Mouse (Mus musculus) frontal cortex, adult 2 months (tissue): ENCODE results near the gene Rnf186. TPM values are rescaled to one million over a fixed set of nuclear protein-coding genes. Genes with fewer than 3 reads are reported as not detected.

Source experiments
- DNase-seq, 2 experiments: peaks; one replicate each; pipeline ENCODE4 v3.0.0; 2022; ENCODE audit warnings: low spot score in 1 of 2; ENCODE audit errors: extremely low spot score in 1 of 2
- polyA plus RNA-seq: library from polyadenylated mRNA; depleted of rRNA; stranded (reverse); fragments of >200 nt; gene quantifications from 2 replicates; pipeline ENCODE4 v1.2.3, GENCODE M21; 2012; rRNA removed

Gene Rnf186
- not detected in 2 replicates for polyA plus RNA-seq

GRCm38 (mm10) chr4:138966866-138967265 lies at the start of gene Rnf186:
Gene Rnf186, plus strand, starts transcription at chr4:138967112.
- no peak for DNase-seq

GRCm38 (mm10) chr4:138917282-138917681 lies 49.6 kb upstream of the Rnf186 start:
- DNase-seq, result no peak

- no peak for DNase-seq
These were observed 45.4 kb upstream of the Rnf186 start for GRCm38 (mm10) chr4:138921254-138922130.

GRCm38 (mm10) chr4:138922131-138922459 lies 44.8 kb upstream of the Rnf186 start:
- DNase-seq, result peak; percentile 91 to 100

GRCm38 (mm10) chr4:138925561-138925960 lies 41.4 kb upstream of the Rnf186 start:
- no peak for DNase-seq

- no peak for DNase-seq
These were observed 33.0 kb upstream of the Rnf186 start for GRCm38 (mm10) chr4:138933862-138934261.

- no peak for DNase-seq
These were observed 32.3 kb upstream of the Rnf186 start for GRCm38 (mm10) chr4:138934456-138935145.

- DNase-seq, result no peak
These were observed 28.2 kb upstream of the Rnf186 start for GRCm38 (mm10) chr4:138938495-138939269.

GRCm38 (mm10) chr4:138939481-138939880 lies 27.4 kb upstream of the Rnf186 start:
- DNase-seq, result no peak

- no peak for DNase-seq
These were observed 25.5 kb upstream of the Rnf186 start for GRCm38 (mm10) chr4:138941401-138941800.

GRCm38 (mm10) chr4:138941966-138942365 lies 24.9 kb upstream of the Rnf186 start:
- DNase-seq, result no peak

- DNase-seq, result peak in 1 of 2 experiments; percentile 61
These were observed 23.2 kb upstream of the Rnf186 start for GRCm38 (mm10) chr4:138943730-138944129.

GRCm38 (mm10) chr4:138948257-138948656 lies 18.7 kb upstream of the Rnf186 start:
- no peak for DNase-seq

- DNase-seq, result no peak
These were observed 8.3 kb upstream of the Rnf186 start for GRCm38 (mm10) chr4:138958612-138959011.

GRCm38 (mm10) chr4:138959120-138959519 lies 7.8 kb upstream of the Rnf186 start:
- DNase-seq, result peak in 1 of 2 experiments; percentile 48

GRCm38 (mm10) chr4:138959926-138960325 lies 7.0 kb upstream of the Rnf186 start:
- peak in 1 of 2 experiments; percentile 59 for DNase-seq

- DNase-seq, result no peak
These were observed 4.2 kb upstream of the Rnf186 start for GRCm38 (mm10) chr4:138962719-138963118.

GRCm38 (mm10) chr4:138965871-138966270 lies 1.0 kb upstream of the Rnf186 start:
- DNase-seq, result no peak

- DNase-seq, result no peak
These were observed 573 bp downstream of the Rnf186 start for GRCm38 (mm10) chr4:138967485-138967884.

GRCm38 (mm10) chr4:138968772-138969556 lies 2.1 kb downstream of the Rnf186 start:
- no peak for DNase-seq
